Mouse (Mus musculus) heart, embryonic 16.5 days (tissue): ENCODE data around the gene Gfm1. TPM values are rescaled to one million over a fixed set of nuclear protein-coding genes. Genes with fewer than 3 reads are reported as not detected.

Source experiments
- polyA plus RNA-seq: library from polyadenylated mRNA; unstranded; fragments of >200 nt; fragmentation: Nextera tagmentation; extraction: Ambion mirVana; gene quantifications from 2 replicates; pipeline ENCODE4 v1.2.1, GENCODE M21; 2015

Gene Gfm1
- polyA plus RNA-seq, 1 experiment from 2014 or later = 113 TPM

Other genes starting within 250 kb of the Gfm1 start
- gene Mlf1, start 56.0 kb upstream of the Gfm1 start, polyA plus RNA-seq = 329 and 362 TPM in 2 replicates
- gene Gm17402, start 54.9 kb upstream of the Gfm1 start, polyA plus RNA-seq = not detected in 2 replicates
- 72.3 and 74.4 TPM in 2 replicates for gene Lxn, start 33.8 kb downstream of the Gfm1 start, polyA plus RNA-seq
- gene Rarres1, start 85.4 kb downstream of the Gfm1 start, polyA plus RNA-seq = 2.0 and 2.5 TPM in 2 replicates
- gene Mfsd1, start 152.6 kb downstream of the Gfm1 start, polyA plus RNA-seq = 36.3 and 37.3 TPM in 2 replicates